Mouse (Mus musculus) intestine, embryonic 16.5 days (tissue): Measurements from ENCODE around the gene Mgll. TPM values are rescaled to one million over a fixed set of nuclear protein-coding genes. Genes with fewer than 3 reads are reported as not detected.
A peak's percentile ranks its signal among the peaks of the same experiment; 100 is the strongest.

Experiments used
- ATAC-seq: fragments of 200-750 bp; cut with Nextera tagmentation; 2 replicates; pipeline ENCODE4 v1.8.0; 2017; ENCODE audit warnings: moderate TSS enrichment, moderate library complexity
- H3K27ac ChIP-seq: fragments of 300-500 bp; sonication (generic); 2 replicates; pipeline ENCODE4 v1.5.1; 2014; ENCODE audit warnings: mild to moderate bottlenecking, low read length
- H3K27me3 ChIP-seq: fragments of 300-500 bp; sonication (generic); replicated peaks from 2 replicates; pipeline ENCODE4 v1.6.1; 2014; ENCODE audit warnings: low read length, control low read depth, mixed read lengths; ENCODE audit not compliant: control insufficient read depth, insufficient read depth
- H3K36me3 ChIP-seq: fragments of 300-500 bp; sonication (generic); 2 replicates; pipeline ENCODE4 v1.6.1; 2014; ENCODE audit warnings: low read length, control low read depth; ENCODE audit not compliant: control insufficient read depth, insufficient read depth
- H3K4me1 ChIP-seq: fragments of 300-500 bp; sonication (generic); 2 replicates; pipeline ENCODE4 v1.6.1; 2014; ENCODE audit warnings: low read length, control low read depth, mixed read lengths; ENCODE audit not compliant: control insufficient read depth, insufficient read depth
- H3K4me2 ChIP-seq: fragments of 300-500 bp; sonication (generic); 2 replicates; pipeline ENCODE4 v1.6.1; 2014; ENCODE audit warnings: low read depth, low read length, control low read depth
- H3K4me3 ChIP-seq: fragments of 300-500 bp; sonication (generic); 2 replicates; pipeline ENCODE4 v1.5.1; 2014; ENCODE audit warnings: mild to moderate bottlenecking, low read length
- H3K9ac ChIP-seq: fragments of 300-500 bp; sonication (generic); 2 replicates; pipeline ENCODE4 v1.6.1; 2014; ENCODE audit warnings: low read depth, low read length
- H3K9me3 ChIP-seq: fragments of 300-500 bp; sonication (generic); 2 replicates; pipeline ENCODE4 v1.6.1; 2016; ENCODE audit warnings: low read length, control low read depth; ENCODE audit not compliant: control insufficient read depth
- WGBS: fragments of 180-500 bp; shearing (Covaris S2); extraction: QIAGEN DNeasy Blood & Tissue Kit; methylation state at CpG from one replicate; pipeline ENCODE4 v1.1.7; 2014; 5-methylcytosine and 5-hydroxymethylcytosine counted together
- polyA plus RNA-seq: library from polyadenylated mRNA; unstranded; fragments of >200 nt; fragmentation: Nextera tagmentation; extraction: Ambion mirVana; gene quantifications from 2 replicates; pipeline ENCODE4 v1.2.1, GENCODE M21; 2015

Gene Mgll
- polyA plus RNA-seq, 1 experiment from 2014 or later = 82.8 TPM

- Histone ChIP-seq H3K4me2 (no peak overlapping the region), H3K27ac (peak overlapping the region; percentile 43), H3K9me3 (no peaks in the 10 kb centered on the region), H3K4me1 (peaks cover 29% of the 10 kb centered on the region), H3K4me3 (no peak overlapping the region), H3K9ac (0 out of 2 replicates have a peak overlapping the region, but pooled peaks have one; percentile 4), H3K36me3 (no peaks in the 10 kb centered on the region), H3K27me3 (no peaks in the 10 kb centered on the region)
- 46% methylated on average over 16 of the region's 16 CpGs for WGBS
- ATAC-seq = peak; percentile 48
Measured at GRCm38 (mm10) chr6:88736741-88737508, 12.7 kb downstream of the Mgll start.

DNA sequence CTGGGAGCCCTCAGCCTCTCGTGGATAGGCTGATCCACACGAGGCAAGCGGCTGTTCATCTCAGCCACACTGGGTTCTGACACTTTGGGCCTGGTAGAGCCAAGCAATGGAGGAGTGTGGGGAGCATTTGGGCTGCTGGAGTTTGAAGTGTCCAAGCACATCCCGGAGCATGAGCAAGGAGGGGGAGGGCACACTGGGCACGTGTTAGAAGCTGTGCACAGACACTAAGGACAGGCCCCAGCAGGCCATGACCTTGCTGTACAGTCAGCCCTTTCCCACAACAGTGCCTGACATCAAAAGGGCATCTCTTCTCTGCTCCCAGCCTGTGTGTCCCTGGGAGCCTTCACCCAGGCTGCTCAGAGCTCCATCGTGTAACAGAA is 13.3 kb downstream of the Mgll start:
- H3K27ac ChIP-seq = 0 out of 2 replicates have a peak overlapping the region, but pooled peaks have one; percentile 3
- ATAC-seq = no peak; the same call in none of the 2 replicates
- H3K4me1 ChIP-seq = peaks cover 31% of the 10 kb centered on the region
- H3K27me3 ChIP-seq = no peaks in the 10 kb centered on the region
- no peak overlapping the region for H3K4me2 ChIP-seq
- H3K9ac ChIP-seq = no peak overlapping the region
- no peak overlapping the region for H3K4me3 ChIP-seq
- no peaks in the 10 kb centered on the region for H3K36me3 ChIP-seq
- 56% methylated on average over 6 of the region's 6 CpGs for WGBS
- no peaks in the 10 kb centered on the region for H3K9me3 ChIP-seq

DNA sequence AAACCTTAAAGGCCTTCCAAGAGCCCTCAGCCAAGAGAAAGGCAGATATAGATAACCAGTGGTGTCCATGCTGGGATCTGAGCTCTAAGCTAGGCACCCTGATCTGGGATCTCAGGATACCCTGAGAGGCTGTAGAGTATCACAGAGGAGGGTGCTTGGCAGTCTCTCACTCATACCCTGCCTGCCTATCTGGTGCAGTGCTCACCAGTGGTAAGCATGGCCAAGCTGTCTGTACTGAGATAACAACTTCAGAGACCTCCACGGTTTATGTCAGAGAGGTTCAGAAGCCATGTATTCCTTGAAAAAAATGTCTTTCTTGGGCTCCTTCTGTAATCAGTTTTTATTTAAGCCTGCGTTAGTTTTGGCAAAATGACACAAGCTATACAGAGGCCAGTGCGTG is 16.8 kb downstream of the Mgll start:
- WGBS = 81% methylated on average over 3 of the region's 3 CpGs
- no peaks in the 10 kb centered on the region for H3K36me3 ChIP-seq
- peaks cover 28% of the 10 kb centered on the region for H3K4me1 ChIP-seq
- ATAC-seq = no peak
- H3K9me3 ChIP-seq = no peaks in the 10 kb centered on the region
- no peak overlapping the region for H3K9ac ChIP-seq
- H3K27me3 ChIP-seq = no peaks in the 10 kb centered on the region
- no peak overlapping the region for H3K4me2 ChIP-seq
- H3K27ac ChIP-seq = no peak overlapping the region
- H3K4me3 ChIP-seq = no peak overlapping the region

DNA sequence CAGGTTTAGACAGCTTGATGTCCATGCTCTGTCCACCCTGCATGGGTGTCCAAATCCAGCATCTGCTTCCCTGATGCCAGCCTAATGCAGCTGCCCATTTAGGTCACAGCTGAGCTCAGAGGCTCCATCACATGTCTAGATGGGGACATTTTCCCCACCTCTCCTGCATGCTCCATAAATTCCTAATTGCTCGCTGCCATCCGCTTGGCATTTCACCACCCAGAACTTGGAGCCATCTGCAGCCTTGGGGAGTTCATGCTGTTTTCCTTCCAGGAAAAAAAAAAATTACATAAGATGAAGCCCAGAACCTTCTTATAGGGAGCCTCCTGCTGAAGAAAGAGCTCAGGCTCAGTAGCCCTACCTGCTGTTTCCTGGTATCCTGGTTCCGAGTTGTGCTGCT is 17.6 kb downstream of the Mgll start:
- H3K9ac ChIP-seq = no peak overlapping the region
- H3K27ac ChIP-seq = no peak overlapping the region
- no peak overlapping the region for H3K4me3 ChIP-seq
- H3K27me3 ChIP-seq = no peaks in the 10 kb centered on the region
- H3K9me3 ChIP-seq = no peaks in the 10 kb centered on the region; the same call in 1 of the 2 replicates
- H3K36me3 ChIP-seq = peaks cover 6% of the 10 kb centered on the region; the same call in 1 of the 2 replicates
- H3K4me2 ChIP-seq = no peak overlapping the region
- no peak for ATAC-seq
- WGBS = 82% methylated on average over 3 of the region's 3 CpGs
- H3K4me1 ChIP-seq = peaks cover 21% of the 10 kb centered on the region

DNA sequence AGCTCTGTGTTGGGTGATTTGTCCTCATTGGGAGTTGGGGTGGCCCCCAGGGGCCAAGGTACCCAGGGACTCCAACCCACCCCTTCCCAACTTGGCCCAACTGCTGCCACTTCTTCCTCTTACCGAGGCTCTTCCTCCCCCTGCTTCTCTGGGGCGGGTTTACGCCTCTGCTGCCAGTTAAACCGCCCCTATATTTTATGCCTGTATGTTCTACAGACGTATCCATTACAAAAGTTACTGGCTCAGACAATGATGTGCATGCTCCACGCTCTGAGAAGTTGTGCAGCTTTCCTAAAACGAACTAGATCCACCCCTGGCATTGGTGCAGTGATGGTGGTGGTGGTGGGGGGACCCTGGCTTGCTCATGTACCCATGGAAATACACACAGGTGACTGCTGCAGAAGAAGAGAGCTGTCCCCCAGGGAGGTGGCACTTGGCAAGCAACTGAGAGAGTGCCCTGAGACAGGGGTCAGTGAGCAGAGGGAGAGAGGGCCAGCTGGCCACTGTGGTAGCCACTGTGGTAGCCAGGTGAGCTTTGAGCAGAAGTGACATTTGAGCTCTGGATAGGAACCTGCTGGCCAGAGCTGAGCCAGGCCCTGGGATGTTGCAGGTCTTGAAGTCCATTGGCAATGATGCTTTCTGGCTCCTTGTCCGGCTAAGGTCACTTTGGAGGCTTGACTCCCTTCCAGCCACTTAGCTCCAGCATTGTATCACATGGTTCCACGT is 18.2 kb downstream of the Mgll start:
- peaks cover 10% of the 10 kb centered on the region; the same call in 1 of the 2 replicates for H3K36me3 ChIP-seq
- 72% methylated on average over 9 of the region's 9 CpGs for WGBS
- no peaks in the 10 kb centered on the region for H3K27me3 ChIP-seq
- H3K4me1 ChIP-seq = peaks cover 14% of the 10 kb centered on the region
- ATAC-seq = no peak
- H3K9ac ChIP-seq = no peak overlapping the region
- H3K27ac ChIP-seq = no peak overlapping the region
- H3K4me3 ChIP-seq = no peak overlapping the region
- H3K9me3 ChIP-seq = no peaks in the 10 kb centered on the region; the same call in 1 of the 2 replicates
- H3K4me2 ChIP-seq = no peak overlapping the region

- no peak for ATAC-seq
Measured at GRCm38 (mm10) chr6:88743601-88744291, 19.5 kb downstream of the Mgll start.

DNA sequence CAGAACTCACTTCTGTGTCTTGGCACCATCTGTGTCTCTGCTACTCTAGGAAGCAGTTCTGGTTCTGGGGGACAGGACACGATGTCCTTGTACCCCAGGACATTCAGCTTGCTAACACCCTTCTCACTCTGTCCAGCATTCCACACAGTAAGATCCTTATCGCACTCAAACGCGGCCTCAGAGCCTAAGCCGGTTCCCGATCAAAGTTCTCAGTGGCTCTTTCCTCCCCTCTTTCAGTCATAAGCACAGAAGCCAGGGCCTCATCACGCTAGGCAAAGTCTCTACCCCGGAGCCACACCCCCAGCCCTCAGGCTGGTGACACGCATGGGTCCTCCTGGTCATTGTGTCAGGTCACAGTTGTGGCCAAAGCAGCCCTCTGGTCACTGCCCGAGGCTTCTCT is 20.8 kb downstream of the Mgll start:
- H3K4me1 ChIP-seq = peaks cover 13% of the 10 kb centered on the region
- peak; percentile 64 for ATAC-seq
- 71% methylated on average over 10 of the region's 10 CpGs for WGBS

More at GRCm38 (mm10) chr6:88743601-88744291, 19.5 kb downstream of the Mgll start:
- H3K9me3 ChIP-seq = no peaks in the 10 kb centered on the region; the same call in 1 of the 2 replicates
- H3K27ac ChIP-seq = no peak overlapping the region
- H3K4me2 ChIP-seq = no peak overlapping the region
- peaks cover 10% of the 10 kb centered on the region; the same call in 1 of the 2 replicates for H3K36me3 ChIP-seq
- no peaks in the 10 kb centered on the region for H3K27me3 ChIP-seq
- peaks cover 13% of the 10 kb centered on the region for H3K4me1 ChIP-seq
- H3K9ac ChIP-seq = no peak overlapping the region
- H3K4me3 ChIP-seq = no peak overlapping the region
- 60% methylated on average over 14 of the region's 14 CpGs for WGBS

DNA sequence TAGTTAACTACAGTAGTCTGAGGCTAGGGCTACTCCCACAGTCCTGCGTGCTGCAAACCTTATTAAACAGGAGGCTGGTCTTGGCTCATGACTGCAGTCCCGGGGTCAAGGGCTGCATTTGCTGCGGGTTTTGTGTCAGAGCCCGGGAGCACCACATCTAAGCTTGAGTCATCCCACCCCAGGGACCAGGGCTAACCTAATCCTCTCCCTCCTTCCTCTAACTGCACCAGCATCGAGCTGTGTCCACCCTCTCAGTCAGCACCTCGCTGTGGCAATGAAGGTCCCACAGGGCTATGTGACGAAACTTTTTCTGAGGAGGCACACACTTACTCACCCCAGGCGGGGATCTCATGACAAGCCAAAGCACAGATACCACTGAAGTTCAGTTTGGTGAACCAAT is 22.1 kb downstream of the Mgll start:
- no peak overlapping the region for H3K27ac ChIP-seq
- H3K4me1 ChIP-seq = peaks cover 18% of the 10 kb centered on the region
- H3K36me3 ChIP-seq = peaks cover 10% of the 10 kb centered on the region; the same call in 1 of the 2 replicates
- H3K4me3 ChIP-seq = no peak overlapping the region
- no peak overlapping the region for H3K9ac ChIP-seq
- H3K9me3 ChIP-seq = no peaks in the 10 kb centered on the region; the same call in 1 of the 2 replicates
- 87% methylated on average over 8 of the region's 8 CpGs for WGBS
- ATAC-seq = no peak
- no peaks in the 10 kb centered on the region for H3K27me3 ChIP-seq
- H3K4me2 ChIP-seq = no peak overlapping the region

More for the DNA sequence above, 20.8 kb downstream of the Mgll start:
- Histone ChIP-seq H3K4me2 (no peak overlapping the region), H3K4me3 (no peak overlapping the region), H3K9me3 (no peaks in the 10 kb centered on the region; the same call in 1 of the 2 replicates), H3K36me3 (peaks cover 10% of the 10 kb centered on the region; the same call in 1 of the 2 replicates), H3K27ac (no peak overlapping the region), H3K9ac (no peak overlapping the region), H3K27me3 (no peaks in the 10 kb centered on the region)
